Mouse (Mus musculus) kidney, postnatal 4 days (tissue): ENCODE data around the gene Elovl7.

Source experiments
- DNase-seq, 2 experiments: peaks; one replicate each; pipeline ENCODE4 v3.0.0; 2021; ENCODE audit warnings: mixed read lengths in 2 of 2

Gene Elovl7

GRCm38 (mm10) chr13:108245086-108245697 lies 31.0 kb downstream of the Elovl7 start:
- DNase-seq: peak; percentile 45 to 63

DNA sequence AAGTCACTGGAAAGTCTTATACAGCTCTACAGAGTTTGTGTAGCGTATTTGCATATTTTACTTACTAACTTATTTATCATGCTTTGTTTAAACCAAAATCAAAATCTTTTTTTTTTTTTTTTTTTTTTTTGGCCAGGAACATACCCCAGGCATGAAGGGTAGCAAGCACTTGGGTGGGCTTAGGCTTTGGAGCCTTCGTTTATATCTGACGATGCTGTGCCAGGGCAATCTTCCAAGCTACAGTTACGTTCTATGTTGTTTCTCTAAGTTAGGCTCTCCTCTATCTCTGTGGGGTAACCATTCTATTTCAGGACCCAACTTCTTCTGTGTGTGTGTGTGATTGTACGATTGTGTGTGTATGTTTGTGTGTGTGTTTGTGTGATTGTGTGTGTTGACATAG lies 36.9 kb downstream of the Elovl7 start:
- DNase-seq: no peak

DNA sequence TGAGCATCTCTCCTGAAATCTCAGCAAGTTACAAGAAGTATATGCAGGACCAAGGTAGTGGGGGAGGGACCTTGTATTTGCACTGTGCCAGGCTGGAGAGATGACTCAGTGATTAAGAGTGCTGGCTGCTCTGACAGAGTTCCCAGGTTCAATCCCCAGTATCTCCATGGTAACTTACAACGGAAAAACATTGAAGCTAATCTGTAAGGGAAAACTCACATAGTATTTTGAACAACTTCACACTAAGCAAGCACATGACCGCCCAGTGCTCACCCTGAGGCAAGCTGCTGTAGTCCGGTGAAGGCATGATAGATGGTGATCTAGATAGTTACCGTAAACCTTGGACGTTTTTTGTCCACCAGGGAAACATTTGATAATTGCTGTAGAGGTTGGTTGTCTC lies 39.8 kb downstream of the Elovl7 start:
- DNase-seq: no peak

DNA sequence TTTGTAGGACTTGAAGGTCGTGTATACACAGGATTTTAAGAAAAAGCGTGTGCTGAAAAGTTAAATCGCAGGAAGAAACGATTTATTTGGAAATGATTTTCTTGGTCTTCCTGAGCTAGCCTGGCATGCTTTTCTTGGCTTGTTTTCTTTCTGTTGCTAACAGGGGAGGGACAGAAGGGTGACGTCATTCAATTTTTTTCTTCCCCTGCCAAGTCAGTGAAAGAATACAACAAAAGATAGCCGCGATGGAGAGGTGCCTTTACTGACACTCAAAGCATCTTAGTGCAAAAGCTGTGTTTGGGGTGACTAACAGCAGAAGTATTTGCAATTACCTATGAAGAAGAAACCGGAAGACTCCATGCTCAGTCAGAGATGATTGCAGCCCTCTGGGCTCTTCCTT lies 48.8 kb downstream of the Elovl7 start:
- no peak for DNase-seq

DNA sequence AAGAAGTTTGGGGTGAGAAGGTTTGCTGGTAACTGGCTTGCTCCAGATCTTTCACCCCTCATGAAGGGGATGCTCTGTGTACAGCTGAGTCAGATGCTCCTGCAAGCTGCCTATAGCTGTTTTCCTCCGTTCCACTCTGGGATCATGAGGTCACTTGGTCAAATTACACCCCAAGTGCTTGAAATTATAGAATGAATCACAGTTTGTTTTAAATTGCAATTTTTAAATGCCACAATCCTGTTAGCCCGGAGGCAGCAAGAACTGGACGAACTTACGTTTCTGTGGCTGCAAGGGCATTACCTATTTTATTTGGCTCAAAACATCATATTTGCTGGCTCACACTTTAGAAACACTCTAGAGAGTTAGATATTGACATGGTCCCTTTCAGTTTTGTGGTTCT lies 51.2 kb downstream of the Elovl7 start:
- DNase-seq: no peak

- no peak for DNase-seq
Measured at GRCm38 (mm10) chr13:108267841-108268634, 53.8 kb downstream of the Elovl7 start.

DNA sequence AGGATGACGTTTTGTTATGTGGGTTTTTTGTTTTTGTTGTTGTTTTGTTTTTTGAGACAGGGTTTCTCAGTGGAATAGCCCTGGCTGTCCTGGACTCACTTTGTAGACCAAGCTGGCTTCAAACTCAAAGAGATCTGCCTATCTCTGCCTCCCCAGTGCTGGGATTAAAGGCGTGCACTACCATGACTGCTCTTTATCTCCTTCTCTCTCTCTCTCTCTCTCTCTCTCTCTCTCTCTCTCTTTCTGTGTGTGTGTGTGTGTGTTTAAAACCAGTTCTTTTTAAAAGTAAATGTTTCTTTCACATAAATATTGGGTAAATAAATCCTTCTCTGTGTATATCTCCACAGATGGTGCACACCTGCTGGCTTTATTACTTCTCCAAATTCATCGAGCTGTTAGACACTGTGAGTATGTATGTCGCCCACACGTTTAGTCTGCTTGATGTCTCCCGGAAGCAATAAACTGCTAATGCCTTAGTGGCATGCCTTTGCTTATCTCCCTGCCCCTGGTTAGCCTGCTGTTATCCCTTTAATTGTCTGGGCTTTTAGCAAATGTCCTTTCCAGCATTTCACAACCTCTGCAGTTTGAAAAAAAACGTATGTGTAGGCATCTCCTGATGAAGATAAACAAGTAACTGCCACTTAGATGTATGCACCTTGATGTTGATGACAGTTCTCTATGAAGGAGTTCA lies 57.4 kb downstream of the Elovl7 start:
- no peak for DNase-seq

- DNase-seq: no peak
Measured at GRCm38 (mm10) chr13:108272332-108272731, 58.1 kb downstream of the Elovl7 start.

DNA sequence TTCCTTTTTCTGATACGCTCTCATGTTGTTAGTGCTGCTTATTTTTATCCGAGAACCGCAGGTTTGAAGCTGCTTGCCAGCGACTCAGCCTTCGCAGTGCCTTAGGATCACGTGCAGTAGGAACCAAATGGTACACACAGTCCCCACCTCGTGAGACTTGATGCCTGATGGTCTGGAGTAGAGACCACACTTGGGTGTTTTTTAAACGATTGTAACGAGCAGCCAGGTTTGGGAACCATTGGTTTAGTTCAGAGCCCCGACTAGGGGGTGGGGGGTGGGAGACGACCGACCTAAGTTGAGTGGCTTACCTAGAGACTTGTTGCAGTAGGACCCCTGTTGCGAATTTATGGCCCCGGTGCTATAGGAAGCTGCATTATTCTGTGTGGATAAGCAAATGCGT lies 58.8 kb downstream of the Elovl7 start:
- no peak for DNase-seq

DNA sequence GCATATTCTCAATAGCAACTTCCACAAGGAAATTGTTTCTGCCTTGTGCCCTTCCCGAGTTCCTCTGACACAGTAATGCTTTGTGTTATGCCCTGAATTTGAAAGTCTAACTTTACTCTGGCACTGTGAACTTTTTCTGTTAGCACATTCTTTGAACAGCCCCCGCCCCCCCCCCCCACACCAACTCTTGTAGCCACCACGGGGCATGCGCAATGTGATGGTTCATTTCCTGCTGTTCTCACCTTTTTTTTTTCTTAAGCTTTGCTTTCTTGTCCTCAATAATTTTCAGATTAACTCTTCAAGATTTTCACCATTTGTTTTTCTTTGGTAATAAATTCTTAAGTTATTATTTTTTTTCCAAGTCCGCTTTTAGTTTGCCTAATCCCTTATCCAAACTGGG lies 59.3 kb downstream of the Elovl7 start:
- DNase-seq: no peak

DNA sequence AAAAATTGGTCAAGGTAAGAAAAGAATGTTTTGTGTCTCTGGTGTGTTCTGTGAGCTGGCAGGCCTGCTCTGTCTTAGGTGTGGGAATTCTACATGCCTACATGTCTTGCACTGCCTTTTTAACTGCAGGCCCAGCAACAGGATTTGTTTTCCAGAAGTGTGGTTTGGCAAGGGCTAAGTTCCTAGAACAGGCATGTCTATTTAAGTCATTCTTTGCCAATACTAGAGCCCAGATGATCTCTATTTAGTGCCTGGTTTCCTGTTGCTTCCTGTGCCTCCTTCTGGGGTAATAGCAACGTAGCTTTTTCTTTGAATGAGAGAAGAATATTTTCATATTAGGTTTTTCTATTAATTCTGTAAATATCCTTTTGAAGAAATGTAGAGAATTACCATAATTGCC lies 62.4 kb downstream of the Elovl7 start:
- DNase-seq: no peak

DNA sequence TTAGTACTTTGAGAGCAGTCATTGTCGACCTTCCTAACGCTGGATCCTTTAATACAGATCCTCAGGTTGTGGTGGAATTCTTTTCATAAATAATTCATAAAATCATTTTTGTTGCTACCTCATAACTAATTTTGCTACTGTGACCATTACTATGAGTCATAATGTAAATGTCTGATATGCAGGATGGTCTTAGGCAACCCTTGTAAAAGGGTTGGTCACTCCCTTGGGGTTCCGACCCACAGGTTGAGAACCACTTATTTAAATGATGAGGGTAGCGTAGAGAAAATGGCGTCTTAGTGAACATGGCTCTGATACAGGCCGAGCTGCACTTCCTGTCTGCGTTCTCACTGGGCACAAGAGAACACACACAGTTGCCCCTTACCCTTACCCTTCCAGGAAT lies 63.1 kb downstream of the Elovl7 start:
- DNase-seq: no peak

- no peak for DNase-seq
Measured at GRCm38 (mm10) chr13:108278592-108278991, 64.4 kb downstream of the Elovl7 start.

DNA sequence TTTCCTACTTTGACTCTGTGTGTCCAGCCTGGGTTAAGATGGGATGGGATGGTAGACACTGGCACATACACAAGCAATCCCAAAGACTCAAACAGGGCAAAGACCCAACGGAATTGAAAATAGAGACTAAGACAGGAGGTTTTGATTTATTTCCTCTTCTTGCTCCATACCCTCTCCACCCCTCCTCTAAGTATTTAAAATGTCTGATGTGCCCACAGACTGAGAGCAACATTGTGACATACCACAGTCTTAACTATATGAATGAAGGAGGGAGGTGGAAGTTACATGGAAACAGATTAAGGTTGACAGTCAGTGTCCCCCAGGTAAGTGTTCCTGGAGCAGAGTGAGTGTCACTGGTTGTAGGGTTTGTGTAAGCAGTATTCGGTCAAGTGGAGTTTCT lies 70.1 kb downstream of the Elovl7 start:
- DNase-seq: no peak

DNA sequence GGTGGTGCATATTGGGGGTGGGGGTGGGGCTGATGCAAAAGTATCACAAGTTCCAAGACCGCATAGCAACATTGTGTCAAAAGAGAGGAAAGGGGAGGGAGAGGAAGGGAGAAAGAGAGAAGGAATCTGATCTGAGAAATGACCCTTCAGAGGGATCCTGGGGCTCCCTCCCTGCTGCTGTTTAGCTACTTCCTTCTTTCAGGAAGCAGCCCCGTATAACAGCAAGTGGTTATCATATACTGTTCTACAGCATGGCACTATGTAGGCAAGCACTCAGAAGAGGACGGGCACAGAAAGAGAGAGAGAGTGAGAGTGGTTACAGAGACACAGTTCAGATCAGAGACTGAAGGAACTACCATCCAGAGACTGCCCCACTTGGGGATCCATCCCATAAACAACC lies 73.7 kb downstream of the Elovl7 start:
- no peak for DNase-seq

GRCm38 (mm10) chr13:108289436-108289835 lies 75.2 kb downstream of the Elovl7 start:
- DNase-seq: no peak

GRCm38 (mm10) chr13:108290314-108290713 lies 76.1 kb downstream of the Elovl7 start:
- no peak for DNase-seq

GRCm38 (mm10) chr13:108297350-108298093 lies 83.3 kb downstream of the Elovl7 start:
- DNase-seq: peak; percentile 59 to 74

DNA sequence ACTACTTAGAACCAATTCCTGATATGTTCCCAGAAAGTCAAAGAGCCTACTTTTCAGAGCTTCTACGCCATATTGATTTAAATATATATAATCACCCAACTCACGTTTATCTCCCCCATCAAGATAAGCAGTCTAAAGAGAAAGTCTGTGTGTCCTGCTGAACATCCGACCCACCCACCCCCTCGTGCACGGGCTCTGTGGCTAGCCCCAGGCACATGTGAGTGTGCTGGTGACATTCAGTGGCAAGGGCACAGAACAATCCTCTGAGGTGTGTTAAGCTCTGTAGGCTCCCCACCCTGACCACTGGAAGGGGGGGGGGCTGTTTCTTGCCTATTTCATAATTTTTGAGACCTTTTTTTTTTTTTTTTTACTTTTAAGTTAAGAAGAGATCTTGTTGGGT lies 84.0 kb downstream of the Elovl7 start:
- no peak for DNase-seq

- DNase-seq: peak; percentile 31 to 59
Measured at GRCm38 (mm10) chr13:108300346-108300950, 86.2 kb downstream of the Elovl7 start.

DNA sequence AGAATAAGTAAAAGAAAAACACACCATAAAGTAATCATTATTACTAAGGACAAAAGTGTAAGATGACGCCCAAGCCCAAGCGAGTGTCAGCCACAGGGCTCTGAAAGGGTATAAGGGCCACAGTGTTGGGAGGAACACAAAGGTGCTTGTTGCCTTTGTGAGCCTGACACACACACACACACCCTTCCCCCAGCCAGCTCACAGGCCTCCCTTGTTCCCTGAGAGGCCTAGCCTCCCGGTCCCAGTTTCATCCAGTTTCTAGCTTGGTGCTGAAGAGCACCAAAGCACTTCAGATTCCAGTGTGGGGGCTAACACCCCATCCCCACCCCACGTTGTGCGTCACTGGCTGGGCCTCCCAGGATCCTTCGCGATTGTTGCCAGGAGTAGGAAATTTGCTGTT lies 87.2 kb downstream of the Elovl7 start:
- peak; percentile 20 to 40 for DNase-seq

GRCm38 (mm10) chr13:108302957-108303675 lies 88.9 kb downstream of the Elovl7 start:
- DNase-seq: no peak
